Mouse (Mus musculus) spleen, adult 2 months (tissue): Measurements from ENCODE around the gene Krt9. TPM values are rescaled to one million over a fixed set of nuclear protein-coding genes. Genes with fewer than 3 reads are reported as not detected.

ENCODE experiments used
- DNase-seq, 2 experiments: peaks; one replicate each; pipeline versions ENCODE4 v3.0.0 to v3.0.0-alpha.2; 2012 to 2021; ENCODE audit warnings: low spot score in 2 of 2, low read depth in 1 of 2
- H3K27ac ChIP-seq: fragments of 200-500 bp; 2 replicates; pipeline ENCODE4 v1.5.1; 2012; ENCODE audit warnings: low read length, inconsistent platforms; ENCODE audit not compliant: insufficient read depth
- H3K27me3 ChIP-seq: fragments of 200-500 bp; 2 replicates; pipeline ENCODE4 v1.6.1; 2012; ENCODE audit warnings: mild to moderate bottlenecking, moderate library complexity, low read length, inconsistent platforms; ENCODE audit not compliant: control insufficient read depth, insufficient read depth
- H3K36me3 ChIP-seq: fragments of 200-500 bp; 2 replicates; pipeline ENCODE4 v1.6.1; 2012; ENCODE audit warnings: mild to moderate bottlenecking, low read length, inconsistent platforms; ENCODE audit not compliant: control insufficient read depth, insufficient read depth
- H3K4me1 ChIP-seq: fragments of 200-500 bp; 2 replicates; pipeline ENCODE4 v1.6.1; 2011; ENCODE audit warnings: inconsistent platforms; ENCODE audit not compliant: control insufficient read depth, insufficient read depth, insufficient read length
- H3K4me3 ChIP-seq: fragments of 200-500 bp; 2 replicates; pipeline ENCODE4 v1.5.1; 2011; ENCODE audit warnings: mild to moderate bottlenecking, inconsistent platforms; ENCODE audit not compliant: insufficient read depth, insufficient read length; ENCODE audit errors: extremely low read depth
- CTCF ChIP-seq: fragments of 200-500 bp; IDR thresholded peaks from 2 replicates; pipeline ENCODE4 v1.5.1; 2011; ENCODE audit warnings: mild to moderate bottlenecking, inconsistent platforms; ENCODE audit not compliant: insufficient read depth, insufficient read length, insufficient replicate concordance; ENCODE audit errors: extremely low read depth
- POLR2A ChIP-seq: fragments of 200-500 bp; IDR thresholded peaks from 2 replicates; pipeline ENCODE4 v1.6.1; 2011; ENCODE audit warnings: low read depth, low read length, inconsistent platforms
- WGBS: fragments of 180-500 bp; shearing (Covaris S2); methylation state at CpG from one replicate; pipeline ENCODE4 v1.1.7; 2018; 5-methylcytosine and 5-hydroxymethylcytosine counted together
- polyA plus RNA-seq: library from polyadenylated mRNA; depleted of rRNA; stranded (reverse); fragments of >200 nt; gene quantifications from 2 replicates; pipeline ENCODE4 v1.2.3, GENCODE M21; 2012

Krt9 gene
- polyA plus RNA-seq, 1 experiment, result not detected

- WGBS, result 64% methylated on average over 9 of the region's 9 CpGs
- DNase-seq, result no peak
- Histone ChIP-seq H3K36me3 (no peaks in the 10 kb centered on the region), H3K4me1 (no peaks in the 10 kb centered on the region), H3K4me3 (no peak within 1 kb of the TSS), H3K27ac (no peak within 1 kb of the TSS), H3K27me3 (peaks cover 6% of the 10 kb centered on the region)
- TF ChIP-seq CTCF (no peak), POLR2A (no peak)
Measured at GRCm38 (mm10) chr11:100148615-100149330, 44.3 kb downstream of the Krt9 start, which contains the start of gene Krt19. Gene Krt19 (minus strand): TSS chr11:100148665.

- 66% methylated on average over 5 of the region's 5 CpGs for WGBS
- H3K27me3 ChIP-seq, result peaks cover 6% of the 10 kb centered on the region
- no peaks in the 10 kb centered on the region for H3K36me3 ChIP-seq
- no peaks in the 10 kb centered on the region for H3K4me1 ChIP-seq
- no peak for DNase-seq
- H3K27ac ChIP-seq, result no peak overlapping the region
- TF ChIP-seq CTCF (no peak), POLR2A (no peak)
- no peak overlapping the region for H3K4me3 ChIP-seq
Measured at GRCm38 (mm10) chr11:100147566-100148353, 45.3 kb downstream of the Krt9 start.

GRCm38 (mm10) chr11:100145858-100146560 is 47.0 kb downstream of the Krt9 start:
- Histone ChIP-seq H3K4me3 (no peak overlapping the region), H3K4me1 (no peaks in the 10 kb centered on the region), H3K27me3 (peaks cover 6% of the 10 kb centered on the region), H3K27ac (no peak overlapping the region), H3K36me3 (no peaks in the 10 kb centered on the region)
- 13% methylated on average over 13 of the region's 13 CpGs for WGBS
- TF ChIP-seq POLR2A (no peak), CTCF (no peak)
- DNase-seq, result no peak

GRCm38 (mm10) chr11:100145104-100145503 is 47.9 kb downstream of the Krt9 start:
- Histone ChIP-seq H3K4me1 (no peaks in the 10 kb centered on the region), H3K27me3 (peaks cover 6% of the 10 kb centered on the region), H3K36me3 (no peaks in the 10 kb centered on the region), H3K27ac (no peak overlapping the region), H3K4me3 (no peak overlapping the region)
- no peak for DNase-seq
- 6% methylated on average over 20 of the region's 20 CpGs for WGBS
- no peak for TF ChIP-seq POLR2A
- no peak for TF ChIP-seq CTCF

GRCm38 (mm10) chr11:100140966-100141365 is 52.1 kb downstream of the Krt9 start:
- H3K27me3 ChIP-seq, result peaks cover 5% of the 10 kb centered on the region
- TF ChIP-seq POLR2A (no peak), CTCF (no peak)
- H3K27ac ChIP-seq, result no peak overlapping the region
- DNase-seq, result no peak
- no peaks in the 10 kb centered on the region for H3K36me3 ChIP-seq
- no peak overlapping the region for H3K4me3 ChIP-seq
- WGBS, result 88% methylated on average over 21 of the region's 21 CpGs
- no peaks in the 10 kb centered on the region for H3K4me1 ChIP-seq

GRCm38 (mm10) chr11:100139391-100139790 is 53.7 kb downstream of the Krt9 start:
- 83% methylated on average over 2 of the region's 2 CpGs for WGBS
- H3K4me1 ChIP-seq, result no peaks in the 10 kb centered on the region
- TF ChIP-seq CTCF (no peak), POLR2A (no peak)
- no peak for DNase-seq
- H3K4me3 ChIP-seq, result no peak overlapping the region
- no peak overlapping the region for H3K27ac ChIP-seq
- no peaks in the 10 kb centered on the region for H3K27me3 ChIP-seq
- no peaks in the 10 kb centered on the region for H3K36me3 ChIP-seq
